23 mouse cellular contexts compared by ENCODE assay signal in the genomic region with DNA sequence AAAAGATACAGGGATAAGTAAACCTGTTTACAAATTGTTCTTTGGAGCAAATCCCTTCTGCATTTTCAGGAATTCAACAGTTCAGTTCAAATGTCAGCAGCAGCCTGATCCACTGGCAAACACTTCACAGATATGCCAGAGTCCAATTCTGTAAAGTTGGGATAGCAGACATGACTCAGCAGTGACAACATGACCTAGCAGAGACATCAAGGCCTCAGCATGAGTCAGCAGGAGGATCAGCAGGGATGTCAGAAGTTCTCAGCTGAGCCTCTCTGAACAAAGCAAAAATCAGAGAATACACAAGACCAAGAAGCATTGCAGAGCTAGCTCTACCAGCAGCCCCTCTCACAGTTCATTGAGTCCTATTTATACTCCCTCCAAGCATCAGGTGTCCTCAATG. TPM values are rescaled to one million over a fixed set of nuclear protein-coding genes. Genes with fewer than 3 reads are reported as not detected.
A peak's percentile ranks its signal among the peaks of the same experiment; 100 is the strongest.
DNase-seq lines count a peak whose midpoint lies in the region; ATAC-seq lines count a peak whose summit lies in the region.
"Had no signal": no experiment of that assay in that cellular context is flagged by ENCODE, and none has a peak within 500 bp of the region (broad histone marks: within the 10 kb centered on the region; RNA-seq: fewer than 3 reads in every experiment).

No protein-coding gene starts in this region.

- intact Hi-C loops in left cerebral cortex, postnatal 14 days (cut with DNase I), result no loop called here

- peak; percentile 42 to 77 for DNase-seq in adrenal gland, adult (ENCODE audit: inconsistent age in 2 of 2, low spot score in 1 of 2)
- no peak for DNase-seq in adrenal gland, postnatal 4 days (ENCODE audit: low spot score in 2 of 2)
- peak; percentile 8 for DNase-seq in adrenal gland, postnatal 10 days
- DNase-seq in adrenal gland, postnatal 36 days, result peak; percentile 44 to 50
- DNase-seq in testis, postnatal 14 days (ENCODE audit: low spot score), result no peak
- no peak for DNase-seq in left cerebral cortex, postnatal 14 days (ENCODE audit: low spot score in 2 of 2)
- DNase-seq: cerebellum, adult 11 months; cerebellum, adult 2 months; cerebellum, adult 9-11 months; cerebellum, postnatal 25 days; forebrain, postnatal 0 days; gastrocnemius, adult 2 months; gastrocnemius, postnatal 14 days; heart, adult 11 months; heart, postnatal 10 days; heart, postnatal 36 days had no signal

- no peak for ATAC-seq in megakaryocyte, adult 5-6 weeks (ENCODE audit: poor library complexity, severe bottlenecking)
- ATAC-seq: forebrain, embryonic 14.5 days; forebrain, postnatal 0 days; hindbrain, embryonic 16.5 days; intestine, embryonic 15.5 days had no signal

RNA-seq across cellular contexts. Expression of gene Olfr1303, which starts 7.2 kb away (rescaled TPM):
- total RNA-seq in adrenal gland, postnatal 4 days (2021), result not detected
- total RNA-seq in adrenal gland, postnatal 10 days (2021), result not detected
- not detected for total RNA-seq in adrenal gland, postnatal 36 days (2021)
- not detected for total RNA-seq in left cerebral cortex, postnatal 14 days (2021)
- not detected in 2 replicates for total RNA-seq in megakaryocyte, adult 5-6 weeks (2015)
- total RNA-seq in megakaryocyte, adult 5-6 weeks (2017), result not detected in 2 replicates
- total RNA-seq: common myeloid progenitor, adult 5-6 weeks; ES-E14; forebrain, postnatal 0 days; gastrocnemius, adult 2 months; gastrocnemius, postnatal 14 days; gastrocnemius, postnatal 4 days; heart, postnatal 10 days; heart, postnatal 36 days had no signal

RNA-seq across cellular contexts. Expression of gene Olfr1302, which starts 35.7 kb away (rescaled TPM):
- not detected for total RNA-seq in adrenal gland, postnatal 4 days (2021)
- total RNA-seq in adrenal gland, postnatal 10 days (2021), result not detected
- total RNA-seq in adrenal gland, postnatal 36 days (2021), result not detected
- not detected for total RNA-seq in left cerebral cortex, postnatal 14 days (2021)
- total RNA-seq in megakaryocyte, adult 5-6 weeks (2015), result not detected in 2 replicates
- total RNA-seq in megakaryocyte, adult 5-6 weeks (2017), result not detected in 2 replicates
- total RNA-seq: common myeloid progenitor, adult 5-6 weeks; ES-E14; forebrain, postnatal 0 days; gastrocnemius, adult 2 months; gastrocnemius, postnatal 14 days; gastrocnemius, postnatal 4 days; heart, postnatal 10 days; heart, postnatal 36 days had no signal

Comparison
In these comparisons a context has a peak if more than half of its experiments do, and no peak if none do; other contexts are left out.
1. DNase-seq: peak in adrenal gland, adult (2 of 2), adrenal gland, postnatal 10 days (single experiment) and adrenal gland, postnatal 36 days (2 of 2); none in adrenal gland, postnatal 4 days (0 of 2), testis, postnatal 14 days (single experiment) and left cerebral cortex, postnatal 14 days (0 of 2).